8 mouse cellular contexts compared by ENCODE assay signal in the genomic region with DNA sequence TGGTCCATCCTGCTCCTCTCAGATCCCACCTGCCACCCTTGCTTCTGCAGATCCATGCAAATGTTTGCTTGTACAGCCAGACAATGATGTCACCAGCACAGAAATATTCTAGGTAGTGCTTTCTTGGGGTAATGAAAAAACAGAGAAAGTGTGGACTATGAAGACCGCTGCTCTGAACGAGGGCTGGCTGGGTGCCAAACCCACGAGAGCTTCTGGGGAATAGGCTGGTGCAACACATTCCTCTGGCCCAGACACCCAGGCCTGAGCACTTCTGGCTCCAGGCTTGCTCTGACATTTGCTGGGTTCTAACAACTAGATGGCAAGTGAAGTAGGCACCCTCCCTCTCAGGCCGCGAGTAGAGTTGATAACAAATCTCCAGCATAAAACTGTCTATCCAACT. TPM values are rescaled to one million over a fixed set of nuclear protein-coding genes. Genes with fewer than 3 reads are reported as not detected.
DNase-seq lines count a peak whose midpoint lies in the region; ATAC-seq lines count a peak whose summit lies in the region.

No protein-coding gene starts in this region.

- H3K27me3 ChIP-seq in limb, embryonic 12.5 days = no peaks in the 10 kb centered on the region; the same call in 1 of the 2 replicates
- no peaks in the 10 kb centered on the region for H3K27me3 ChIP-seq in limb, embryonic 10.5 days (ENCODE audit: low read depth, poor library complexity, severe bottlenecking)
- peaks cover 28% of the 10 kb centered on the region; the same call in 1 of the 2 replicates for H3K27me3 ChIP-seq in embryonic facial prominence, embryonic 13.5 days
- no peaks in the 10 kb centered on the region for H3K27me3 ChIP-seq in heart, embryonic 16.5 days (ENCODE audit: control insufficient read depth, insufficient read depth, low read length)

- H3K4me3 ChIP-seq in limb, embryonic 12.5 days (replicated peaks) = no peak overlapping the region
- H3K4me3 ChIP-seq in limb, embryonic 10.5 days = no peak overlapping the region
- no peak overlapping the region for H3K4me3 ChIP-seq in embryonic facial prominence, embryonic 13.5 days
- no peak overlapping the region for H3K4me3 ChIP-seq in heart, embryonic 16.5 days (ENCODE audit: low read length)

- H3K27ac ChIP-seq in limb, embryonic 12.5 days = 0 out of 2 replicates have a peak overlapping the region, but pooled peaks have one; percentile 1
- no peak overlapping the region for H3K27ac ChIP-seq in limb, embryonic 10.5 days
- H3K27ac ChIP-seq in embryonic facial prominence, embryonic 13.5 days = no peak overlapping the region
- H3K27ac ChIP-seq in heart, embryonic 16.5 days (ENCODE audit: low read length) = peak overlapping the region; percentile 86

- intact Hi-C loops in left cerebral cortex, postnatal 36 days (cut with DNase I) = loop anchor here (5.0 kb wide), 1 partner anchor 38 kb away; no protein-coding TSS in a partner anchor

- 0 out of 2 replicates have a peak, but pooled peaks have one; percentile 42 for ATAC-seq in limb, embryonic 12.5 days (ENCODE audit: insufficient number of reproducible peaks, insufficient read depth, low FRiP score, low TSS enrichment, low read depth)
- peak; percentile 73; the same call in 1 of the 2 replicates for ATAC-seq in embryonic facial prominence, embryonic 13.5 days (ENCODE audit: insufficient number of reproducible peaks, insufficient read depth, low FRiP score, low TSS enrichment, low read depth)
- peak; percentile 69 for ATAC-seq in heart, embryonic 16.5 days (replicated peaks; ENCODE audit: extremely low read depth, insufficient read depth, low FRiP score)
- ATAC-seq in megakaryocyte, adult 5-6 weeks (ENCODE audit: poor library complexity, severe bottlenecking) = no peak

- peaks cover 9% of the 10 kb centered on the region for H3K36me3 ChIP-seq in limb, embryonic 12.5 days
- H3K36me3 ChIP-seq in limb, embryonic 10.5 days = peaks cover 13% of the 10 kb centered on the region
- no peaks in the 10 kb centered on the region for H3K36me3 ChIP-seq in embryonic facial prominence, embryonic 13.5 days
- H3K36me3 ChIP-seq in heart, embryonic 16.5 days (ENCODE audit: control insufficient read depth, insufficient read depth) = no peaks in the 10 kb centered on the region

- DNase-seq in limb, embryonic 10.5 days (ENCODE audit: low spot score) = no peak
- peak; percentile 73 for DNase-seq in adrenal gland, adult 2 months
- peak; percentile 16 to 24 for DNase-seq in left cerebral cortex, postnatal 36 days (ENCODE audit: low spot score in 2 of 2)
- DNase-seq in ovary, postnatal 14 days (ENCODE audit: low spot score) = peak; percentile 25

- H3K9me3 ChIP-seq in limb, embryonic 12.5 days = no peaks in the 10 kb centered on the region
- H3K9me3 ChIP-seq in limb, embryonic 10.5 days (replicated peaks) = no peaks in the 10 kb centered on the region
- no peaks in the 10 kb centered on the region for H3K9me3 ChIP-seq in embryonic facial prominence, embryonic 13.5 days
- no peaks in the 10 kb centered on the region for H3K9me3 ChIP-seq in heart, embryonic 16.5 days (replicated peaks; ENCODE audit: control insufficient read depth, low read length)

- WGBS in limb, embryonic 12.5 days = 37% methylated on average over 5 of the region's 5 CpGs
- WGBS in limb, embryonic 10.5 days = 79% methylated on average over 5 of the region's 5 CpGs
- 33% methylated on average over 5 of the region's 5 CpGs for WGBS in embryonic facial prominence, embryonic 13.5 days
- WGBS in heart, embryonic 16.5 days = 8% methylated on average over 5 of the region's 5 CpGs

- H3K9ac ChIP-seq in limb, embryonic 12.5 days (replicated peaks) = no peak overlapping the region
- no peak overlapping the region for H3K9ac ChIP-seq in embryonic facial prominence, embryonic 13.5 days
- H3K9ac ChIP-seq in heart, embryonic 16.5 days (ENCODE audit: low read length) = peak overlapping the region; percentile 36; the same call in 1 of the 2 replicates

- H3K4me1 ChIP-seq in limb, embryonic 12.5 days (replicated peaks) = peaks cover 50% of the 10 kb centered on the region
- peaks cover 51% of the 10 kb centered on the region for H3K4me1 ChIP-seq in limb, embryonic 10.5 days
- H3K4me1 ChIP-seq in embryonic facial prominence, embryonic 13.5 days = peaks cover 62% of the 10 kb centered on the region
- H3K4me1 ChIP-seq in heart, embryonic 16.5 days (ENCODE audit: control insufficient read depth, insufficient read depth, low read length) = peaks cover 62% of the 10 kb centered on the region

- no peak overlapping the region for H3K4me2 ChIP-seq in limb, embryonic 12.5 days
- H3K4me2 ChIP-seq in embryonic facial prominence, embryonic 13.5 days = no peak overlapping the region
- peak overlapping the region; percentile 33 for H3K4me2 ChIP-seq in heart, embryonic 16.5 days (ENCODE audit: low read depth, low read length)

RNA-seq across cellular contexts. Expression of a gene that starts 11.6 kb away (rescaled TPM):
- 82.3 and 84.4 TPM in 2 replicates for polyA plus RNA-seq in limb, embryonic 12.5 days (2016; fragmentation: Nextera tagmentation; extraction: Ambion mirVana)
- polyA plus RNA-seq in limb, embryonic 10.5 days (2016; fragmentation: Nextera tagmentation; extraction: Ambion mirVana) = 59.1 and 67.7 TPM in 2 replicates
- 100 to 1,000 TPM; 101 to 105 TPM for total RNA-seq in adrenal gland, adult 2 months (2021)
- 46.2 and 52.3 TPM in 2 replicates for polyA plus RNA-seq in adrenal gland, adult 2 months (2012; rRNA removed)
- polyA plus RNA-seq in embryonic facial prominence, embryonic 13.5 days (2015; fragmentation: Nextera tagmentation; extraction: Ambion mirVana) = 78.6 and 82.7 TPM in 2 replicates
- polyA plus RNA-seq in heart, embryonic 16.5 days (2015; fragmentation: Nextera tagmentation; extraction: Ambion mirVana) = 87.6 and 89.0 TPM in 2 replicates
- 100 to 1,000 TPM; 107 to 119 TPM for total RNA-seq in left cerebral cortex, postnatal 36 days (2021)
- 74.0 and 88.0 TPM in 2 replicates for total RNA-seq in megakaryocyte, adult 5-6 weeks (2015)
- 77.4 and 95.4 TPM in 2 replicates for total RNA-seq in megakaryocyte, adult 5-6 weeks (2017)

Comparison
In these comparisons a context has a peak if more than half of its experiments do, and no peak if none do; other contexts are left out.
1. H3K27ac ChIP-seq: peak in limb, embryonic 12.5 days (single experiment) and heart, embryonic 16.5 days (single experiment); none in limb, embryonic 10.5 days (single experiment) and embryonic facial prominence, embryonic 13.5 days (single experiment).